Mouse (Mus musculus) midbrain, embryonic 11.5 days (tissue): ENCODE results near the gene Hoxa13. TPM values are rescaled to one million over a fixed set of nuclear protein-coding genes. Genes with fewer than 3 reads are reported as not detected.

ENCODE experiments used
- ATAC-seq: fragments of 200-750 bp; cut with Nextera tagmentation; 2 replicates; pipeline ENCODE4 v1.8.0; 2017; ENCODE audit warnings: moderate TSS enrichment, moderate library complexity; ENCODE audit not compliant: low FRiP score
- DNase-seq: peaks from one replicate; pipeline ENCODE4 v3.0.0; 2015; ENCODE audit warnings: low spot score; ENCODE audit errors: missing footprints
- H3K27ac ChIP-seq: fragments of 300-500 bp; sonication (generic); 2 replicates; pipeline ENCODE4 v1.5.1; 2014; ENCODE audit warnings: low read depth, low read length
- H3K27me3 ChIP-seq: fragments of 300-500 bp; sonication (generic); 2 replicates; pipeline ENCODE4 v1.6.1; 2014; ENCODE audit warnings: mild to moderate bottlenecking, low read length, moderate library complexity, mixed read lengths; ENCODE audit not compliant: control insufficient read depth, insufficient read depth
- H3K36me3 ChIP-seq: fragments of 300-500 bp; sonication (generic); 2 replicates; pipeline ENCODE4 v1.6.1; 2014; ENCODE audit warnings: mild to moderate bottlenecking, low read length, moderate library complexity, mixed read lengths; ENCODE audit not compliant: control insufficient read depth, insufficient read depth
- H3K4me1 ChIP-seq: fragments of 300-500 bp; sonication (generic); 2 replicates; pipeline ENCODE4 v1.6.1; 2014; ENCODE audit warnings: low read length; ENCODE audit not compliant: control insufficient read depth, insufficient read depth
- H3K4me2 ChIP-seq: fragments of 300-500 bp; sonication (generic); 2 replicates; pipeline ENCODE4 v1.6.1; 2014; ENCODE audit warnings: mild to moderate bottlenecking, moderate library complexity
- H3K4me3 ChIP-seq: fragments of 300-500 bp; sonication (generic); 2 replicates; pipeline ENCODE4 v1.5.1; 2014; ENCODE audit warnings: low read depth, low read length
- H3K9ac ChIP-seq: fragments of 300-500 bp; sonication (generic); 2 replicates; pipeline ENCODE4 v1.6.1; 2014; ENCODE audit warnings: low read length
- H3K9me3 ChIP-seq: fragments of 300-500 bp; sonication (generic); 2 replicates; pipeline ENCODE4 v1.6.1; 2016; ENCODE audit warnings: low read length; ENCODE audit not compliant: control insufficient read depth
- WGBS: fragments of 180-500 bp; shearing (Covaris S2); extraction: QIAGEN DNeasy Blood & Tissue Kit; methylation state at CpG from one replicate; pipeline ENCODE4 v1.1.7; 2014; 5-methylcytosine and 5-hydroxymethylcytosine counted together
- polyA plus RNA-seq: library from polyadenylated mRNA; unstranded; fragments of >200 nt; fragmentation: Nextera tagmentation; extraction: Ambion mirVana; gene quantifications from 2 replicates; pipeline ENCODE4 v1.2.1, GENCODE M21; 2014

Gene Hoxa13
- polyA plus RNA-seq, 1 experiment from 2014 or later, result not detected

DNA sequence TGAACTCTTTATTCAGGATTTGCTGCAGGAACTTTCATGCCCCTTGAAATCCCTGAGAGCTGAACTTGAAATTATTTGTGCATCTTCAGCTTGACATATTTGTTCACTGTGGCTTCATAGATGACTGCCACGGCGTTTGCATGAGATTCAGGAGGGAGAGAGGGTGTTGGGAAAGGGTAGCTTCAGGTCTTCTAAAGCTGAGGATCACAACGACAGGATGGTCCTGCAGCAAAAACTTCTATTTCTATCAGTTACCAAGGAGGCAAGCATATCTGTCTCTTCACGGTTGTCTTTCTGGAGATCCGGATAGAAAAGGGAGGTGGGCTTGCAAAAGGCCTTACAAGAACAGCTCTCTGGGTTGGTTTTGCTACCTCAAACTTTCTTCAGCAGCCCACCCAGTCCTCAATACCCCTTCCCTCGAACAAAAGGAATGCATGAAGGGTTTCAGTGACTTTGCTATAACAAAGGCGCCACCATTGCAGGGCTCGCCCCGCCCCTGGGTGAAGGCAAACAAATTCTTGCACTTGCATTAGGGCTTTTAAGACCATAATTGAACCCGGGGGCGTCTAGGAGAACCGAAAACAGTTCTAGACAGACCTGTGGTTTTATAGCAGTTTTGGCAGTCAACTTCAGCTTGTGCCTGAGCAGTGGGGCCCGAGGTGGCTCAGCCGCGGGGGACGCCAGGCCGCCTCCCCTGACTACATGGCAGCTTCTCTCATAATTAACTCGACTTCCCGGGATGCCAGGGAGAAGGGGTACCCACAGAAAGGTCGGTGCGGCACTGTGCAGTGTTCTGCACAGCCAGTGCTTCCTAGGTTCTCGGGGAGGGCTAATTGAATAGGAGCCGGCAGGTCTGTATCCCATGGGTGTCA lies 12.7 kb downstream of the Hoxa13 start:
- H3K4me3 ChIP-seq, result no peak overlapping the region
- DNase-seq (peak; percentile 95), ATAC-seq (no peak)
- no peak overlapping the region for H3K9ac ChIP-seq
- no peaks in the 10 kb centered on the region for H3K4me1 ChIP-seq
- H3K27ac ChIP-seq, result no peak overlapping the region
- no peaks in the 10 kb centered on the region for H3K36me3 ChIP-seq
- H3K27me3 ChIP-seq, result peaks cover 99% of the 10 kb centered on the region
- WGBS, result 2% methylated on average over 23 of the region's 23 CpGs
- H3K4me2 ChIP-seq, result no peak overlapping the region
- H3K9me3 ChIP-seq, result no peaks in the 10 kb centered on the region

DNA sequence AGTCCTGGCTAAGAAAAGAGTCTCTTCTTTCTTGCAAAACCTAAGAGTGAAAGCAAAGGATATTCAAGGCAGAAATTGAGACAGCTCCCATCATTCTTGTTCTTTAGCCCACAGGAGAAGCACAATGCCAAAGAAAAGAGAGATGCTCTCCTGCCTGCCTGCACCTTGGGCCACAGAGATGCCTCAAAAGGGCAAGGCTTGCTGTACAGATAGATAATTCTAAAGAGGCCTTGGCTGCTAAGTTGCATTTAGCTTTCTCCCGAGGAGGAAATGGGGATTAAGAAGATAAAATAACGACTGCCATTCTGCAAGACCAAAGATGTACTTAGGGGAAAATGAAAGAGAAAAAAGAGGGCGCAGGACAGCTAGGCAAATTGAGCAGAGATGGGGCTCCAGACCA lies 13.8 kb downstream of the Hoxa13 start:
- ATAC-seq (no peak), DNase-seq (no peak)
- Histone ChIP-seq H3K9me3 (no peaks in the 10 kb centered on the region), H3K4me2 (no peak overlapping the region), H3K27me3 (peaks cover 99% of the 10 kb centered on the region), H3K27ac (no peak overlapping the region), H3K4me1 (no peaks in the 10 kb centered on the region), H3K9ac (no peak overlapping the region), H3K4me3 (no peak overlapping the region), H3K36me3 (no peaks in the 10 kb centered on the region)
- 6% methylated on average over 3 of the region's 3 CpGs for WGBS

GRCm38 (mm10) chr6:52246403-52246803 lies 14.3 kb downstream of the Hoxa13 start:
- no peak overlapping the region for H3K4me3 ChIP-seq
- peaks cover 99% of the 10 kb centered on the region for H3K27me3 ChIP-seq
- H3K4me1 ChIP-seq, result no peaks in the 10 kb centered on the region
- no peak overlapping the region for H3K4me2 ChIP-seq
- no peak for ATAC-seq
- H3K36me3 ChIP-seq, result no peaks in the 10 kb centered on the region
- no peak overlapping the region for H3K27ac ChIP-seq
- H3K9ac ChIP-seq, result no peak overlapping the region
- H3K9me3 ChIP-seq, result no peaks in the 10 kb centered on the region
- DNase-seq, result peak; percentile 96
- WGBS, result under 1% methylated on average over 26 of the region's 26 CpGs

- peak; percentile 93 for DNase-seq
- no peak within 1 kb of the TSS for H3K9ac ChIP-seq
- no peak within 1 kb of the TSS for H3K4me3 ChIP-seq
- peaks cover 99% of the 10 kb centered on the region for H3K27me3 ChIP-seq
- no peak within 1 kb of the TSS for H3K4me2 ChIP-seq
- no peaks in the 10 kb centered on the region for H3K9me3 ChIP-seq
- no peaks in the 10 kb centered on the region for H3K36me3 ChIP-seq
- no peak within 1 kb of the TSS for H3K27ac ChIP-seq
- WGBS, result under 1% methylated on average over 20 of the region's 20 CpGs
- no peak for ATAC-seq
- H3K4me1 ChIP-seq, result no peaks in the 10 kb centered on the region
Measured at GRCm38 (mm10) chr6:52245757-52246142, 14.9 kb downstream of the Hoxa13 start, which contains the start of gene Hoxa11. Gene Hoxa11 (minus strand): TSS chr6:52245810.

DNA sequence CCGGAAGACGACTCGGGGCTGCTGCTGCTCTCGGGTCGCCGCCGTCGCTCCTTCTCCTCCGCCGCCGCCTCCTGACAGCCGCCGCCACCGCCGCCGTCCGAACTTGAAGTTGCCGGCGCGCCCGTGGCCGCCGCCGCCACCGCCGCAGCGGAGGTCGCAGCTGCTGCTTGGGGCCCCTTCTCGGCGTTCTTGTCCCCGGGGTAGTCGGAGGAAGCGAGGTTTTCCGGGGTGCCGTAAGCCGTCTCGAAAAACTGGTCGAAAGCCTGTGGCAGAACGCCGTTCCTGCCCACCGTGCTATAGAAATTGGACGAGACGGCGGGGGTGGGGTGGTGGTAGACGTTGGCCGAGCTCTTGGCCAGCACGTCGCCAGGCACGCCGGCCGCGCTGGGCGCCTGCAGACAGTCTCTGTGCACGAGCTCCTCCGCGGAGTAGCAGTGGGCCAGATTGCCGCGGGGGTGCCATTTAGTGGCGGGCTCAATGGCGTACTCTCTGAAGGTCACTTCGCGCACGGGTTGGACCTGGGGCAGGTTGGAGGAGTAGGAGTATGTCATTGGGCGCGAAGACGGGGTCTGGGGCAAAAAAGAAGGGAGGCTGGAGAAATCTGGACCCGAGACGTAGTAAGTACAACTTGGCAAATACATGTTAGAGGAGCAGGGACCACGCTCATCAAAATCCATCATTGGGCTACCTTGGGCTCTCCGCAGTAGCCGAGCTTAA lies 15.5 kb downstream of the Hoxa13 start:
- no peak overlapping the region for H3K27ac ChIP-seq
- H3K9me3 ChIP-seq, result no peaks in the 10 kb centered on the region
- H3K27me3 ChIP-seq, result peaks cover 99% of the 10 kb centered on the region
- DNase-seq (peak; percentile 95), ATAC-seq (no peak)
- no peak overlapping the region for H3K9ac ChIP-seq
- H3K4me2 ChIP-seq, result no peak overlapping the region
- H3K4me3 ChIP-seq, result no peak overlapping the region
- under 1% methylated on average over 70 of the region's 71 CpGs for WGBS
- H3K4me1 ChIP-seq, result no peaks in the 10 kb centered on the region
- H3K36me3 ChIP-seq, result no peaks in the 10 kb centered on the region

GRCm38 (mm10) chr6:52244471-52245039 lies 16.1 kb downstream of the Hoxa13 start:
- no peak for ATAC-seq
- Histone ChIP-seq H3K9me3 (no peaks in the 10 kb centered on the region), H3K4me1 (no peaks in the 10 kb centered on the region), H3K9ac (no peak overlapping the region), H3K4me3 (no peak overlapping the region), H3K27ac (no peak overlapping the region), H3K4me2 (no peak overlapping the region), H3K27me3 (peaks cover 99% of the 10 kb centered on the region), H3K36me3 (no peaks in the 10 kb centered on the region)
- DNase-seq, result peak; percentile 93
- WGBS, result 1% methylated on average over 23 of the region's 23 CpGs

- Histone ChIP-seq H3K27me3 (peaks cover 98% of the 10 kb centered on the region), H3K27ac (no peak overlapping the region), H3K36me3 (no peaks in the 10 kb centered on the region), H3K9ac (no peak overlapping the region), H3K4me1 (no peaks in the 10 kb centered on the region), H3K4me2 (no peak overlapping the region), H3K9me3 (no peaks in the 10 kb centered on the region), H3K4me3 (no peak overlapping the region)
- no peak for ATAC-seq
- peak; percentile 94 for DNase-seq
- 2% methylated on average over 12 of the region's 12 CpGs for WGBS
Measured at GRCm38 (mm10) chr6:52243681-52244121, 17.0 kb downstream of the Hoxa13 start.

DNA sequence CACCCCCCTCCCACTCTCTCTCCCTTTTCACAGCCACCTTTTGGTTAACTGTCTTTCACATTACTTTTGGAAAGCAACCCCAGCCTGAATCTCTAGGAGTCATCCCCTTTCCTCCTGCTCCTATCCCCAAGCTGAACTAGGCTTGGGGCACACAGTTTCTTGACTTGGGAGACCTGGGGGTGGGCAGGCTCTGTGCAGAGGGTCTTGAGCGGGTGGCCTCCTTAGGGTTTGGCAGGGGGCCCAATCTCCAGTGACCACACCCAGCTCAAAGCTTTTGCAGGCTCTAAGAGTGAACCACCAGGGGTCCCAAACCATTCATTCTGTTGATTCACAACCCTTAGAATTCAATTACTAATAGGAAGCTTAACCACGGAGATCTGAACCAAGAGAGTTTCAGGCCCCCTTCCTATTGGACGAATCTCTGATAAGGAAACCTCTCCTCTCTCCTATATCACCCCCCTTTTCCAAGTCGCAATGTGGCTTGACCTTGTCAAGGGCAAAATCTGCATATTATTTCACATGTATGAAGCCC lies 17.8 kb downstream of the Hoxa13 start:
- no peak for ATAC-seq
- Histone ChIP-seq H3K27me3 (peaks cover 98% of the 10 kb centered on the region), H3K9me3 (no peaks in the 10 kb centered on the region), H3K4me2 (no peak overlapping the region), H3K4me1 (no peaks in the 10 kb centered on the region), H3K27ac (no peak overlapping the region), H3K36me3 (no peaks in the 10 kb centered on the region), H3K9ac (no peak overlapping the region), H3K4me3 (no peak overlapping the region)
- DNase-seq, result no peak
- WGBS, result 3% methylated on average over 4 of the region's 4 CpGs
